Mouse (Mus musculus) heart, postnatal 10 days (tissue): ENCODE data around the gene Afap1. TPM values are rescaled to one million over a fixed set of nuclear protein-coding genes. Genes with fewer than 3 reads are reported as not detected.
A peak's percentile ranks its signal among the peaks of the same experiment; 100 is the strongest.

Source experiments
- DNase-seq, 2 experiments: peaks; one replicate each; pipeline ENCODE4 v3.0.0; 2021
- intact Hi-C: fragments of 180-260 bp; cut with DNase I; formaldehyde crosslinking; loops from one replicate; pipeline ENCODE4 v1.15.1; 2025
- total RNA-seq, 2 experiments: library from RNA; stranded (reverse); gene quantifications; 2 replicates each; pipeline ENCODE4 v1.2.3; 2021

Gene Afap1
- total RNA-seq, 2 experiments from 2014 or later = 37.9 to 42.9 TPM

GRCm38 (mm10) chr5:35925171-35925634 lies 32.1 kb downstream of the Afap1 start:
- intact Hi-C loops = no loop called here
- peak in 1 of 2 experiments; percentile 68 for DNase-seq

GRCm38 (mm10) chr5:35926511-35926910 lies 33.4 kb downstream of the Afap1 start:
- no peak for DNase-seq
- intact Hi-C loops = no loop called here

- no peak for DNase-seq
- intact Hi-C loops = no loop called here
Measured at GRCm38 (mm10) chr5:35931296-35931695, 38.2 kb downstream of the Afap1 start.

- intact Hi-C loops = no loop called here
- DNase-seq = no peak
Measured at GRCm38 (mm10) chr5:35933059-35933458, 39.9 kb downstream of the Afap1 start.

GRCm38 (mm10) chr5:35935939-35936338 lies 42.8 kb downstream of the Afap1 start:
- intact Hi-C loops = no loop called here
- DNase-seq = no peak

- intact Hi-C loops = no loop called here
- DNase-seq = peak in 1 of 2 experiments; percentile 43
Measured at GRCm38 (mm10) chr5:35938249-35939223, 45.4 kb downstream of the Afap1 start.

GRCm38 (mm10) chr5:35939958-35940357 lies 46.8 kb downstream of the Afap1 start:
- intact Hi-C loops = no loop called here
- DNase-seq = no peak

GRCm38 (mm10) chr5:35943541-35943940 lies 50.4 kb downstream of the Afap1 start:
- peak; percentile 64 to 67 for DNase-seq
- intact Hi-C loops = no loop called here

- intact Hi-C loops = loop anchor here (2.0 kb wide), 1 partner anchor 52 kb away; no protein-coding TSS in a partner anchor
- no peak for DNase-seq
Measured at GRCm38 (mm10) chr5:35946841-35947240, 53.7 kb downstream of the Afap1 start.

GRCm38 (mm10) chr5:35947427-35947826 lies 54.3 kb downstream of the Afap1 start:
- intact Hi-C loops = loop anchor here (2.0 kb wide), 1 partner anchor 53 kb away; no protein-coding TSS in a partner anchor

GRCm38 (mm10) chr5:35948225-35948975 lies 55.3 kb downstream of the Afap1 start:
- DNase-seq = peak in 1 of 2 experiments; percentile 56
- intact Hi-C loops = no loop called here

More at GRCm38 (mm10) chr5:35947427-35947826, 54.3 kb downstream of the Afap1 start:
- no peak for DNase-seq

GRCm38 (mm10) chr5:35949061-35949460 lies 55.9 kb downstream of the Afap1 start:
- no peak for DNase-seq
- intact Hi-C loops = no loop called here

GRCm38 (mm10) chr5:35950504-35950903 lies 57.4 kb downstream of the Afap1 start:
- intact Hi-C loops = no loop called here
- no peak for DNase-seq

- intact Hi-C loops = no loop called here
- DNase-seq = peak; percentile 55 to 66
Measured at GRCm38 (mm10) chr5:35954055-35954718, 61.1 kb downstream of the Afap1 start.

- intact Hi-C loops = no loop called here
Measured at GRCm38 (mm10) chr5:35956268-35956667, 63.1 kb downstream of the Afap1 start.

GRCm38 (mm10) chr5:35958681-35959080 lies 65.6 kb downstream of the Afap1 start:
- no peak for DNase-seq

More at GRCm38 (mm10) chr5:35956268-35956667, 63.1 kb downstream of the Afap1 start:
- no peak for DNase-seq

GRCm38 (mm10) chr5:35960168-35960567 lies 67.0 kb downstream of the Afap1 start:
- intact Hi-C loops = no loop called here

More at GRCm38 (mm10) chr5:35958681-35959080, 65.6 kb downstream of the Afap1 start:
- intact Hi-C loops = no loop called here

GRCm38 (mm10) chr5:35961271-35961670 lies 68.2 kb downstream of the Afap1 start:
- intact Hi-C loops = no loop called here
- DNase-seq = no peak

More at GRCm38 (mm10) chr5:35960168-35960567, 67.0 kb downstream of the Afap1 start:
- no peak for DNase-seq

- intact Hi-C loops = no loop called here
- DNase-seq = peak; percentile 69 to 78
Measured at GRCm38 (mm10) chr5:35963635-35964034, 70.5 kb downstream of the Afap1 start.

- no peak for DNase-seq
- intact Hi-C loops = no loop called here
Measured at GRCm38 (mm10) chr5:35965036-35965435, 71.9 kb downstream of the Afap1 start.
